Mouse (Mus musculus) small intestine, adult 2 months (tissue): ENCODE measurements at regions not wholly inside any gene's neighbourhood (a gene's known extent, or its start where the extent isn't known, plus 50 kb on each side); places are given as distances from the start of the nearest gene placed in this dataset.

ENCODE experiments used
- CTCF ChIP-seq: fragments of 200-500 bp; IDR thresholded peaks from 2 replicates; pipeline ENCODE4 v1.5.1; 2012; ENCODE audit warnings: low read depth, mild to moderate bottlenecking, control low read depth, inconsistent platforms, low read length, moderate library complexity, mixed read lengths; ENCODE audit not compliant: insufficient replicate concordance, insufficient read length; ENCODE audit errors: extremely low read depth
- POLR2A ChIP-seq: fragments of 200-500 bp; IDR thresholded peaks from 2 replicates; pipeline ENCODE4 v1.6.1; 2012; ENCODE audit warnings: low read depth, mild to moderate bottlenecking, control low read depth, inconsistent platforms, low read length, moderate library complexity

GRCm38 (mm10) chr8:88947384-88947783 is 96.6 kb downstream of the Sall1 start:
- TF ChIP-seq POLR2A, result no peak
- TF ChIP-seq CTCF, result no peak
